Mouse (Mus musculus) urinary bladder, postnatal 25 days (tissue): ENCODE measurements around the gene Trim8.
A peak's percentile ranks its signal among the peaks of the same experiment; 100 is the strongest.

Source experiments
- DNase-seq: peaks from one replicate; pipeline ENCODE4 v3.0.0; 2022; ENCODE audit warnings: low spot score

The Trim8 gene

GRCm38 (mm10) chr19:46501401-46502068 is at the start of gene Trim8:
TSS of gene Trim8 (plus strand) at chr19:46501702.
- DNase-seq = peak; percentile 64

DNA sequence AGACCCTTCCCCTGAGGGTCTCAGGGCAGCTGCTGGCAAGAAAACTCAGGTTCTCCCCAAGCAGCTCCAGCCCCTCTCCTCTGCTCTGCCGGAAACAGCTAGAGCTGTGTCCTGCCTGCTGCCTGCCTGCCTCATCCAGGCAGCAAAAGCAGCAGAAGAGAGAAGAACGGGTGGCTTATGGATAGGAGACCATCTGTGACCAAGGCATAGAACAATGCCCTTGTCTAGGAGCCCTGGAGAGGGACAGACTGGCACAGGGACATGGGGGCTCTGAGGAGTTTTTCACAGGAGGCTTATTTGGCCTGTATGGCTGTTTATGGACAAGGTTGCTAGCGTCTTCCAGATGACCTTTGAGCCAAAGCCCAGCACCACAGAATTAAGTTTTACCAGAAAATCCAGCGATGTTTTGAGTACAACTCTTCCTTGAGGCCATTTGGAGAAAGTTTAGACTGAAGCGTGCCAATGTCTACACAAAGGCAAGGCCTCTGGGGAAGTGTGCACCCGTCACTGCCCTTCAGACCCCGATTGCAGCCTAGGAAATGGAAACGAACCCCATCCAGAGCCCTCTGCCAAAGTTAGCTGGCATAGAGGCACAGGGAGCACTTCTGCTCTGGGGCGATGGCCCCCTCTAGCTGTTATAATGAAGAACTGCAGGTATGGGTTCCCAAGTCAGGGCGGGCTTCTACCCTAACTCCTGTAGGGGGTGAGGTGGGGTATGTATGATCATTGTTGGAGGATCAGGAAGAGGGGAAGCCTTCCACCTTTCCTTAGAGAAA is 49.3 kb upstream of the Trim8 start:
- DNase-seq = no peak

GRCm38 (mm10) chr19:46452916-46453315 is 48.6 kb upstream of the Trim8 start:
- no peak for DNase-seq

GRCm38 (mm10) chr19:46454126-46454880 is 47.2 kb upstream of the Trim8 start:
- DNase-seq = no peak

GRCm38 (mm10) chr19:46455032-46455431 is 46.5 kb upstream of the Trim8 start:
- no peak for DNase-seq

DNA sequence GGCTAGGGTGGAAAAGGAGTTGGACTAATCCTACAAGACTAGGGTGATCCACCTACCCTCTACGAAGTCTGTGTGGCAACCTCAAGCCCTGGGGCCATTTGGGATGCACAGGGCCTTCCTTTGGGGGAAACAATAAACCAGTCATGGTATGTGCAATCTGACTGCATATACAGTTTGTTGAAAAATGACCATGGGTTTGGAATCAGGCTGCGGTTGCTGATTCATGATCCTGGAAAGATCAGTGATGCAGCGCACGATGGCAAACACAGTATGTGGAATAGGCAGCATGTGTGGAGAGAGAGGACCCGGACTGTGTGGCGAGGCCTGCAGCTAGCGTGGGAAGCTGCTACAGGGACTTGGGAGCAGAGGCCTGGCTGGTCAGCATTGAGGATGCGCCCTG is 45.9 kb upstream of the Trim8 start:
- DNase-seq = no peak

- no peak for DNase-seq
These were observed 45.3 kb upstream of the Trim8 start for GRCm38 (mm10) chr19:46456018-46456735.

DNA sequence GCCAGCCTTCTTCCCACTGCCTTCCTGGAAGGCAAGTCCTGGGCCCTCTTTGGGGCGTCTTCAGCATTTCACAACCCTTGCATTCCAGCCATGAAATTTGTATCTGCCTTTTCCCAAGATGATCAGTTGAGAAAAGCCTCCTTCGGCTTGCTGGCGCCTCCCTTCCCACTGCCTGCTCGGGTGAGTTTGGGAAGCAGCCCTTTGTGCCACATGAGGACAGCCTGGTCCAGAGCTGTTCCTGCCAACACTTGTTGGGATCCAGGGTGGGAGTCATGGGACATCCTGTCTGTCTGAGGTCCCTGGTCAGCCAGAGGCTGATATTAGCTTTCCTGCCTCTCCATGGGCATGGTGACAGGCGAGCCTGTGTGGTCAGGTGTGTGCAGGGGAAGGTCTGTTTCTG is 43.7 kb upstream of the Trim8 start:
- DNase-seq = no peak

- DNase-seq = no peak
These were observed 42.2 kb upstream of the Trim8 start for GRCm38 (mm10) chr19:46459256-46459655.

GRCm38 (mm10) chr19:46459889-46460288 is 41.6 kb upstream of the Trim8 start:
- DNase-seq = no peak

- no peak for DNase-seq
These were observed 38.9 kb upstream of the Trim8 start for GRCm38 (mm10) chr19:46462574-46462973.

- DNase-seq = no peak
These were observed 38.1 kb upstream of the Trim8 start for GRCm38 (mm10) chr19:46463446-46463845.

- no peak for DNase-seq
These were observed 35.3 kb upstream of the Trim8 start for GRCm38 (mm10) chr19:46466160-46466559.

DNA sequence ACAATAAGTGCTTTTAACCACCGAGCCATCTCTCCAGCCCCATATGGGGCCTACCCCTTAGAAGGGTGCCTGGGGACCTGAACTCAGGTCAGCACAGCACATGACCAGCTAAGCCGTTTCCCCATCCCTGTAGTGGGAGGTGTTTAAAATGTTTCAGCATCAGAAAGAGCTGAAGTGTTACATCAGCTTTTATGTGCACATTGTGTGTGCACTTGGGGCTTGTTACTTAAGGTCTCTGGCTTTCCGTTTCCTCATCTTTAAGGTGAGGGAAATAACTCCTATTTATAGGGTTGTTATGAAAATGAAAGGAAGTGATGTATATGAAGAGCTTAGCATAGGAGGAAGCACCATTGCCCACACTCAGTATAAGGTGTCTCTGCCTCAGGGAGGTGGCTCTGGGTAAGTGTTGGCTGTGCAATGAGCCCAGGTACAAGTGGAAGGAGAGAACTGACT is 34.4 kb upstream of the Trim8 start:
- no peak for DNase-seq

DNA sequence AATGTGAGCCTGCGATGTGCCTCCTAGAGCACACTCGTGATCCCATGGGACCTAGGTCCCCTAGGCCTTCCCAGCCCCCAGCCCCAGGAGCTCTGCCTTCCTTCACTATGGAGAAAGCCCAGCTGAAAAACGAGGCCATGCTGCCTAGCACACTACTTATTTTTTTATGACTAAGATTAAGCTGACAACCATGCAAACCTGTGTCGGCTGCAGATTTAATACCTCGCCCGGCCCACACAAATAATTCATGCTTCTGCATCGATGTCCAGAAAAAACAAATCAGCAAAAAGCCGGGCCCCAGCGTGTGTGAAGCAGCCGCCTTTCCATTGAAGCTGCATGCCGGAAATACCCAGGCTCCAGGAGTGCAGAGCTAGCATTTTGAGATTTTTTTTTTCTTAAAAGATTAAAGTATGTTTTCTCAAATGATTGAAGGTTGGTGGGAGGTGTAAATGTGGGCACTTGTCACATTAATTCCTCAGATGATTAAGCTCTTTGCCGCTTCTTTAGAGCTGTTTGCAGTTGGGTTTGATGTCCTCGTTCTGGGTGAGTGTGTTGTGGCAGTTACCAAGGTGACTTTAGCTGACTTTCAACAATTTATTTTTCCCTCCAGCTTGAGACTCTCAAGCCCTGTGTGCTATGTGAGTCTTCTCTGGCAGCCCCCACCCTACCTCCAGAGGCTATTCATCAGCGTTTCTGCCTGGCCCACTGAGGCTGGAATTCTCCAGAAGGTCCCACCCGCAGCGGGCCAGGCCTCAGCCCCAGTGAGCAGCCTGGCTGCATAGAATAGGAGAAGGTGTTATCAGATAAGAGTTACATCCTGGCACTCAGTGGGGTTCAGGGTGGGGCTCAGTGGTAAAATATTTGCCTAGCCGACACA is 30.9 kb upstream of the Trim8 start:
- no peak for DNase-seq

DNA sequence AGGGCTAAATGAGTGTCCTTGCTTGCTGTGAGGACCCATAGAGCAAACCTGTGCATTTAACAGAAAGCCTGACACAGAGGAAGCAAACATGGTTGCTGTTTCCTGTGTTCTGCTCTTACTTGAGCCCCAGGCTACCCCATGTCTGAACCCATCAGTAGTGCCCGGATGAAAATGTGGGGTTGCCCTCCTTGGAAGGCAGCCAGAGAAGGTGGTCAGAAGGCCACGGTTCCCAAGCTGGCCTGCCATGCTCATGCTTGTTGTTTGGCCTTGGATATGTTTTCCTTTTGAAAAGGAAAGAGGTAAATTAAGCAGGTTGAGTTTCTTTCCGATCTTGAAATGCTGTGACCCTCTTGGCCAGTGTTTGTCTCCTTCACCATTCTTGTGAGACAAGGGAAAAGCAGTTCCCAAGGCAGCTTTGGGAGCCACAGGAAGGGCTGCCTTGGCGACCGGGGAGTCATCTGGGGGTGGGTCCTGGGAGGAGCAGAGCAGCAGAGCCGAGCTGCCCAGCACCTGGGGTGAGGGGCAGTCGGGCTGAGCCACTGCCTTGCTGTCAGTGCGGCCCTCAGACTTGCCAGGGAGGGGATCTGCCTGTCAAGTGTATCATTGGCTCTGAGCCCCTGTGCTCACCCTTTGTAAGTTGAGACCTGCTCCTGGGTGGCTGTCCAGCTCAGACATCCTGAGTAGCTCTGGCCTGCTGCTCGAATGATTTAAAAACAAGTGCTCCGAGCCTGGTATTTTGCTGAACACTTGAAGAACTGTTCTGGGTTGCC is 30.0 kb upstream of the Trim8 start:
- DNase-seq = no peak

DNA sequence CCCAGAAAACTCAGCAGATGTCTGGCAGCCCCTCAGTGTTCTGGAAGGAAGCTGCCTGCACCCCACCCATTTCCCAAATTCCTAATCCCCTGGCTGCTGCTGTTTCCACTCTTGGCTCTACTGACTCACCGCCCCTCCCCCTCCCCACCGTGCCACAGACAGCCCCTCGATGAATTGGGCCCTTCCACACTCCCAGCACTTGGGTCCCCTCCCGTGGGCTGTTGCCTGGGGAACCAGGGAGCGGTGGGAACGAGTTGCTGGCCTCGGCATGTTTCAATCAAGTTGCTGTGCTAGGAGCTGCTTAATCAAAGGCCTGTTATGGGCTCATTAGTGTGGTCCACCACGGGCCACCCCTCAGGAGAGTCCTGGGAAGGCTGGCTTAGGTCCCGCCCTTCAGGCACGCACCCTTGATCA is 24.1 kb upstream of the Trim8 start:
- DNase-seq = peak; percentile 11

DNA sequence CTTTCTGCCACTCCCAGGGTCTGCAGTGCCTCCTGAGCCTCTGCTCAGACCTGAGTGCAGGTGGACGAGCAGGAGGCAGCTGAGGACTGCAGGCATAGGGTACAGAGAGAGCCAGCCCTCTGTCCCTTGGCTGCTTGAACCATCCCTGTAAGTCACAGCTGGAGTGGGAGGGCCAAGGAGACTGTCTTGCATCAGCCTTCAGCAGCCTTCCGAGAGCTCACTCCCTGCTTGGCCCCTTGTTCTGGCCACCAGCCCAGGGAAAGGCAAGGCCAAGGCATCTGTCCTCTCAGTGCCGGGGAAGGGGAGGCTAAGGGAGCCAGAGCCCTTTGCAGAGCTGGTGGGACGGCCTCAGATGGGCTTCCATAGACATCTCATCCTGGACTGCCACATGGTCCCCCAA is 23.3 kb upstream of the Trim8 start:
- no peak for DNase-seq

DNA sequence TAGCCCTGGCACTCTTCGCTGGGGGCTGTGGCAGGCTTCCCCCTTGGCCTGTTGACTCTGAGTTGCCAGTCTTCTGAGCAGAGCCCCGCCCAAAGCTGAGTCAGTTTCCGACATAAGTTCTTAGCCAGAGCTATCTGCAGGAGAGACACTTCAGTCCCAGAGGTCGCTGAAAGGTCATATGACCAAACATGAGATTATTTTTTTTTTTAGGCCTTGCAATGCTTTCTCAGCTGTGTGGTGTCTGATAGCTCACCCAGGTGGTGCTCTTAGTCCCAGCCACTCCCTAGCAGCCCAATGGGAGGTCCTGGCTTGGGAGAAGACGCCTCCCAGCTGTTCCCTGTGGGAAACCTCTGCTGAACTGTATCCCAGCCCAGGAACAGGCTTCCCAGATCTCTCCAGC is 22.7 kb upstream of the Trim8 start:
- peak; percentile 36 for DNase-seq

- peak; percentile 11 for DNase-seq
These were observed 22.0 kb upstream of the Trim8 start for GRCm38 (mm10) chr19:46479306-46480075.
